Mouse (Mus musculus): ENCODE results near the gene Mtfp1.

DNA sequence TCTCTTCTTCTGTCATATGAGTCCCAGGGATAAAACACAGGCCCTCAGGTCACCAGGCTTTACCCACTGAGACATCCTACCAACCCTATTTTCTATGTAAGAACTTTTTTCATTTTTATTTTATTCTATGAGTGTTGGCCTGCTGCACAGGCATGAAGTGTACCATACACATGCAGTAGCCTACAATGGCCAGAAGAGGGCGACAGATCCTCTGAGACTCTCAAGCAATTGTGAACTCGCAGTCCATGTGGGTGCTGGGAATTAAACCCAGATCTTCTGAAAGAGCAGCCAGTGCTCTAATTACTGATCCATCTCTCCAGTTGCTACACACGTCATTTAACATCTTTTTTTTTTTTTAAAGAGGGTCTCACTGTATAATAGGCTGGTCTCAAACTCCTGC lies 38.2 kb upstream of the Mtfp1 start:
- TF ChIP-seq CTCF (IDR thresholded peaks at IDR 0.05), result peak; percentile 77
- TF ChIP-seq POLR2A (IDR thresholded peaks at IDR 0.05; ENCODE audit: insufficient read depth, low read depth, low read length), result no peak
